Mouse (Mus musculus) cerebral cortex, adult 2 months (tissue): ENCODE data around the gene Sucnr1.

ENCODE experiments used
- WGBS: fragments of 180-500 bp; shearing (Covaris S2); methylation state at CpG from one replicate; pipeline ENCODE4 v1.1.7; 2018; 5-methylcytosine and 5-hydroxymethylcytosine counted together

Gene Sucnr1

GRCm38 (mm10) chr3:60081648-60082047 is at the start of gene Sucnr1:
Sucnr1 (plus strand) TSS chr3:60081869.
- WGBS, result 27% methylated on average over 4 of the region's 4 CpGs

- 87% methylated on average over 3 of the region's 3 CpGs for WGBS
Measured at GRCm38 (mm10) chr3:60046221-60046913, 35.3 kb upstream of the Sucnr1 start.

DNA sequence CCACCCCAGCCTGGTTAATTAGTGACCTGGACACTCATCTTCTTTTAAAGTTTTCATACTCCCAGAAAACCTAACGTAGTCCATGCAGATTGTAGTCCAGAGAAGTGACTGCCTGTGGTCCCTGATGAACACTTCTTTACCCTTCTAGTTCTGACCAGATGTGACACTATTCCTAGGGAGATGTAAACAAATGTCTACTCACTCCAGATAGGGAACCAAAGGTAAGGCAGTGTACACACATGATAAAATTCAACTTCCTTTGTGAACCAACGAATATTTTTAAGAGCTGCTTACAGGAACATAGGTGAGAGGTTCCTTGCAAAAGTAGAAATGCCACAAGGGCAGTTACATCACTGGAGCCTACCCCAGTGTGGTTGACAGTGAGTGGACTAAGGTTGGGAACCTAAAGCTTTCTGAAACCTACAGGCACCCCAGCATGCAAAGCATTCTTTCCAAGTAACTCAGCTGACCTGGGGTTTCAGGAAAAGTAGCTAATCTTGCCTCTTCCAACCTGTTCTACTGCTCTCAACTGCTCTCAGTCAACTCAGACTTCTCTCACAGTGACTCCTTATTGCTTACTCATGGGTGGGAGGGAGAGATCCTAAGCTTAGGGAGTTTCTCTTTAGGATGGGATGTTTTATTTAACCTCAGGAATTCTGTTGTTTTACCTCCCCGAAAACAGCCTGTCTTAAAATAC is 28.3 kb upstream of the Sucnr1 start:
- 78% methylated on average over 3 of the region's 3 CpGs for WGBS

GRCm38 (mm10) chr3:60053931-60054330 is 27.7 kb upstream of the Sucnr1 start:
- WGBS, result 88% methylated on average over 2 of the region's 2 CpGs

GRCm38 (mm10) chr3:60056451-60056850 is 25.2 kb upstream of the Sucnr1 start:
- WGBS, result 26% methylated on average over 3 of the region's 3 CpGs

DNA sequence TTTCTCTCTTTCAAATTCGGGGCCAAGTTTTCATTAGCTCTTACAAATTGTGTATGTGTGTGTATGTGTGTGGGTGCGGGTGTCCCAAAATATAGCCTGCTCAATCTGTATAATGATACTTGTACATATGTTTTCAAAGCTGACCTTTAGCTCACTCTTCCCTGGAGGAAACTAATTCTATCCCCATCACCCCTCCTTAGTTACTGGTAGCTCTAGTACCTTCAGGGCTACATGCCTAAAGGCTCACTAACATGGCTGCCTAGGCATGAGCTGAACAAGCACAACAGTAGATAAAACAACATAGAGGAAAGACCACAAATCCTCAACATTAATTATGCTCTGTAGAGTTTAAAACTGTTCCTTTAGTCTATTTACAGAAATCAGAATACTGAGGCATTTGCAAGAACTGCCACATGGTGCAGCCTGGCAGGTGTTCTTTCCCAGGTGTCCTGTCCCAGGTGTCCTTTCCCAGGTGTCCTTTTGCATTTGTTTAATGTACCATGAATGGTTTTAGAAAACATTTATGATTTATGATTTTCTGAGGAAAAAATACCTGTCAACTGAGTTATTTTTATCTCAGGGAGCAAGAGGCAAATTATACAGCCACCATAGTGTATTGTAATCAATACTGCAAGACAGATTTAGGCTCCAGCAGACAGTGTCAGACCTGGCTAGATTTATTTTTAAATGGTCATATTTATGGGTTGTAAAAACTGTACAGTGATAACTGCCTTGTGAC is 24.4 kb upstream of the Sucnr1 start:
- 79% methylated on average over 2 of the region's 2 CpGs for WGBS

- 93% methylated on average over 1 of the region's 1 CpGs for WGBS
Measured at GRCm38 (mm10) chr3:60057809-60058082, 23.9 kb upstream of the Sucnr1 start.

- 90% methylated on average over 1 of the region's 1 CpGs for WGBS
Measured at GRCm38 (mm10) chr3:60078883-60079415, 2.7 kb upstream of the Sucnr1 start.

DNA sequence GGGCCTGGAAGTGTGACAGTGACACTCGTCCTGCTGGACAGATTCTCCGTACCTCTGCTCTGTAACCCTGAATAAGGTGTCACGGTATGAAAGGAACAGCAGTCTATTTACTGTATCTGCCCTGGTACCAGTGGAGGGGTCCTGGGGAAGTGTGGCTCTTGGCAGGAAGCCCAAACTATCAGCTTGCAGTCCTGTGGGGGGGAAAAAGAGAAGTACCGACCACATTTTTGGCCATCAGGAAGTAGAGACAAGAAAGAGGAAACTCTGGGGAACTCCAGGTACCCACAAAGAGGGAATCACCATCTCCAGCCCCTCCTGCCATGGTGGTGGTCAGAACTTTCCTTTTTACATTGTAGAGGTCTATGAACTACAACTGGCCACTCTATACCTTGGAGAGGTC is 1.1 kb upstream of the Sucnr1 start:
- 65% methylated on average over 4 of the region's 4 CpGs for WGBS

DNA sequence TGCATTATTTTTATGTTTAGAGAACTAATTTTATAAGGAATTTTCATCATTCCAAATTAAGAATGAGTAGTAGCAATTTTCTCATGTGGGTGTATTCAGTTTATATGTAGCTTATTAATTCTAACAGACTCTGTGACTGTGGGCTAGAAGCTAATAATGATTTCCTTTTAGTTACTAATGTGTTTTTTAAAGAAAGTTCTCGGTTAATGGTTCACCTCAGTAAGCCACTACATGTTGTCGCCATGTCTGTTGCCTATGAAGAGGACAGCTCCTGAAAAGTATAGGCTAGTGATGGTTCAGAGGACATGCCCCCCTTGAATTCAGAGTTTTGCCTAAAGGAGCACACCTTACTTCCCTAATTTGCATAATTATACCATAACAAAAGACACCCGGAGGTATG is 1.1 kb downstream of the Sucnr1 start:
- WGBS, result 92% methylated on average over 3 of the region's 3 CpGs

- 92% methylated on average over 2 of the region's 2 CpGs for WGBS
Measured at GRCm38 (mm10) chr3:60085729-60086128, 4.1 kb downstream of the Sucnr1 start.

GRCm38 (mm10) chr3:60091321-60091720 is 9.7 kb downstream of the Sucnr1 start:
- WGBS, result 88% methylated on average over 8 of the region's 8 CpGs

- 72% methylated on average over 2 of the region's 2 CpGs for WGBS
Measured at GRCm38 (mm10) chr3:60094386-60095156, 12.9 kb downstream of the Sucnr1 start.

GRCm38 (mm10) chr3:60096941-60097340 is 15.3 kb downstream of the Sucnr1 start:
- WGBS, result 68% methylated on average over 3 of the region's 3 CpGs

DNA sequence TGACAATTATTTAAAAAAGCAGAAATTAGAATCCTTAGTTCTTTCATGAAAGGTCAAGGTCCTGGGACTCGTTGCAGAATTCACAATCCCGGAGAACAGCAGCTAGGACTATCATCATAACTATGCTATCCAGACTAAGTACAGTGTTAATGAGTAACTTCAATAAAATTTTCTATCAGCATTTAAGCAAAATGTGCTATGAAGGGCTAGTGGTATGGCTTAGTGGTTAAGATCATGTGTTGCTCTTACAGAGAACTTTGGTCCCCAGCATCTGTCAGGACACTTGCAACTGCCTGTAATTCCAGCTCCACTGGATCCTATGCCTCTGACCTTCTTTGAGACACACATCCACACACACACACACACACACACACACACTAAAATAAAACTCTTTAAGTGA is 15.8 kb downstream of the Sucnr1 start:
- 88% methylated on average over 2 of the region's 2 CpGs for WGBS

- 78% methylated on average over 1 of the region's 1 CpGs for WGBS
Measured at GRCm38 (mm10) chr3:60098521-60098920, 16.9 kb downstream of the Sucnr1 start.

- WGBS, result 78% methylated on average over 2 of the region's 2 CpGs
Measured at GRCm38 (mm10) chr3:60104462-60105109, 22.9 kb downstream of the Sucnr1 start.

- WGBS, result 78% methylated on average over 1 of the region's 1 CpGs
Measured at GRCm38 (mm10) chr3:60106446-60106845, 24.8 kb downstream of the Sucnr1 start.

GRCm38 (mm10) chr3:60107736-60108135 is 26.1 kb downstream of the Sucnr1 start:
- WGBS, result 92% methylated on average over 3 of the region's 3 CpGs

DNA sequence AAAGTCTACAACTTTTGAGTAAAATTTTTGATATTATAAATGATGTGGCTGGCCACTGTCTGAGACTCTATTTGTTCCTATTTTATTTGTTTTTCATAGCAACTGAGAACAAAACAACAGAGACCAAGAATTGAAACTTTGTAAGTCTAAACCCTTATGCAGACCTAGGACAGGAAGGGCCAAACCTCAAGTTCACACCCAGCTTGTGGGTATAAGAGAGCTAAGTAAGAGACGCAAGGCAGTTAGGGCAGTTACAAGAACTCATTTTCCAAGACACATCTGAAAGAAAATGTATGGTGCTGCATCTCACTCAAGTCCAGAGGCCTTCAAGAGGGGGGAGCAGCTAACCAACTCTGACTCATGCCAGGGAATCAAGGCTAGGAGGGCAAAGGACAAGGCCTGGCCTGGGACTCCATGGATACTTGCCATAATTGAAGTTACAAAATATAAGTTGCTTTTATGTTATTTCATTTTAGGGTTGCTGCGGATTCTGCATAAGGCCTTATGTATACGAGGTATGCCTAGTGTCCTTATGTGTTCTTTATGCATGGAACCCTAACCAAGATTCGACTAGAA is 29.6 kb downstream of the Sucnr1 start:
- 87% methylated on average over 4 of the region's 4 CpGs for WGBS
